Mouse (Mus musculus) erythroblast, embryonic 14.5 days (primary cell): ENCODE results near the gene Armcx2.
"Not testable (repeated sequence)": the region's sequence is repeated elsewhere in the genome, so short reads cannot be mapped to it uniquely, and the experiment has no call there.

Experiments used
- GATA1 ChIP-seq: IDR thresholded peaks from 2 replicates; pipeline ENCODE4 v1.6.1; 2012; ENCODE audit warnings: low read length, inconsistent platforms, mixed read lengths
- TAL1 ChIP-seq: IDR thresholded peaks from 3 replicates; pipeline ENCODE4 v1.6.1; 2012; ENCODE audit warnings: low read length, inconsistent platforms, mixed read lengths

- not testable (repeated sequence) for TF ChIP-seq TAL1, GATA1
Measured at GRCm38 (mm10) chrX:134763428-134764198, 45.4 kb downstream of the Armcx2 start.
